Mouse (Mus musculus) forebrain, embryonic 16.5 days (tissue): Measurements from ENCODE around the gene Rab11fip5. TPM values are rescaled to one million over a fixed set of nuclear protein-coding genes. Genes with fewer than 3 reads are reported as not detected.

ENCODE experiments used
- ATAC-seq: fragments of 200-750 bp; cut with Nextera tagmentation; 2 replicates; pipeline ENCODE4 v1.8.0; 2017; ENCODE audit warnings: mild to moderate bottlenecking, moderate library complexity
- H3K27ac ChIP-seq: fragments of 300-500 bp; sonication (generic); 2 replicates; pipeline ENCODE4 v1.5.1; 2014; ENCODE audit warnings: low read length, control low read depth
- H3K27me3 ChIP-seq: fragments of 300-500 bp; sonication (generic); replicated peaks from 2 replicates; pipeline ENCODE4 v1.6.1; 2014; ENCODE audit warnings: low read length; ENCODE audit not compliant: control insufficient read depth, insufficient read depth
- H3K36me3 ChIP-seq: fragments of 300-500 bp; sonication (generic); 2 replicates; pipeline ENCODE4 v1.6.1; 2014; ENCODE audit not compliant: control insufficient read depth, insufficient read depth
- H3K4me1 ChIP-seq: fragments of 300-500 bp; sonication (generic); replicated peaks from 2 replicates; pipeline ENCODE4 v1.6.1; 2014; ENCODE audit warnings: low read length; ENCODE audit not compliant: control insufficient read depth, insufficient read depth
- H3K4me2 ChIP-seq: fragments of 300-500 bp; sonication (generic); 2 replicates; pipeline ENCODE4 v1.6.1; 2014; ENCODE audit warnings: mild to moderate bottlenecking, low read length, control low read depth
- H3K4me3 ChIP-seq: fragments of 300-500 bp; sonication (generic); replicated peaks from 2 replicates; pipeline ENCODE4 v1.5.1; 2014; ENCODE audit warnings: mild to moderate bottlenecking, low read length, control low read depth
- H3K9ac ChIP-seq: fragments of 300-500 bp; sonication (generic); replicated peaks from 2 replicates; pipeline ENCODE4 v1.6.1; 2014; ENCODE audit warnings: low read depth, low read length, control low read depth
- H3K9me3 ChIP-seq: fragments of 300-500 bp; sonication (generic); 2 replicates; pipeline ENCODE4 v1.6.1; 2016; ENCODE audit warnings: low read length; ENCODE audit not compliant: control insufficient read depth
- WGBS: fragments of 180-500 bp; shearing (Covaris S2); extraction: QIAGEN DNeasy Blood & Tissue Kit; methylation state at CpG from one replicate; pipeline ENCODE4 v1.1.7; 2014; 5-methylcytosine and 5-hydroxymethylcytosine counted together
- polyA plus RNA-seq: library from polyadenylated mRNA; unstranded; fragments of >200 nt; fragmentation: Nextera tagmentation; extraction: Ambion mirVana; gene quantifications from 2 replicates; pipeline ENCODE4 v1.2.1, GENCODE M21; 2015

The Rab11fip5 gene
- polyA plus RNA-seq, 1 experiment from 2014 or later = 19.3 TPM

DNA sequence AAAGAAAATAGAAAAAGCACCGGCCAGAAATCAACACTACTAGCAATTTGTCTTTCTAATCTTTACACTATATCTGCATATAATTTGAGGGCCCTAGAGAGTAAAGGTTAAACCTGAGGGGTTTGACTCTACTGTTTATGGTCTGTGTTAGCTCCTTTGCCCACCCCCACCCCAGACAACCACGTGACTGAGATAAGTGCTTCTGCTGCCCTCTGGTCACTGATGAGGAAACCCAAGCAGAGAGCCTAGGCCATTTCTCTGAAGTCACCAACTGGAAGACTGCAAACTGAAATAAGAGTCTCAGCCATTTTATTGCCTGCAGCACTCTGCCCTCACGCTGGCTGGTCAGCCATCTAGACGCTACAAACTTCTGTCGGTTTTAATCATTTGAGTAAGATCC, 3.4 kb upstream of the Rab11fip5 start:
- Histone ChIP-seq H3K9ac (no peak overlapping the region), H3K4me3 (no peak overlapping the region), H3K36me3 (no peaks in the 10 kb centered on the region), H3K27me3 (no peaks in the 10 kb centered on the region), H3K9me3 (no peaks in the 10 kb centered on the region), H3K27ac (no peak overlapping the region), H3K4me1 (peaks cover 13% of the 10 kb centered on the region), H3K4me2 (no peak overlapping the region)
- no peak for ATAC-seq
- 63% methylated on average over 5 of the region's 5 CpGs for WGBS

DNA sequence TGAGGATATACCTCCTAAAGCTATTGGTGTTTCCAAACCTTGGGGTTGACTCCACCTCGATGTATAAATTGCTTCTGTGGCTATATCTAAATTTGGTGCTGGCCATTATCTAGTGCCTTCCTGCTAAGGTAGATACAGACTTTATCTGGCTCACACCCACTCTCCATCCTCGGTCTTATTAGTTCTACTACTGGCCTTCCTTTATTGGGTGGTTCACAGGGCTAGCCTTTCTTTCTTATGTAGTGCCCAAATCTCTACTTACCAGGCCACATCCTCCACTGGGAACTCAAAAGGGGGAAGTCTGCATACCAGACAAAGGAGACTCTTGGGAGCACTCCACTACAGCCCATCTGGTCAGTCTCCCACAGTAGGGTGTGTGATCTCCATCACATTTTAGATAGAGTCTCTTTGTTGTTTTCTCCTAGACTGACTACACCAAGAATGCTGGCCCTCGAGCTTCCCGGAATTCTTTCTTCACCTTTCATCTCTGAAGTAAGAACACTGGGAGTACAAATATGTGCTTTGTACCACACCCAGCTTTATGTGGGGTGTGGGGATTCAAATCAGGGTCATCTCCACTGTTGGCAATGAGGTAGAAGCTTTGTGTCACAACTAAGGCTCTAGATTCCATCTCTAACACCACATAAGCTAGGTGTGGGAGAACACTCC, 2.8 kb upstream of the Rab11fip5 start:
- 81% methylated on average over 4 of the region's 4 CpGs for WGBS
- H3K4me2 ChIP-seq = no peak overlapping the region

GRCm38 (mm10) chr6:85374734-85375114, 290 bp upstream of the Rab11fip5 start:
- H3K4me2 ChIP-seq = peak overlapping the region; percentile 66
- H3K4me3 ChIP-seq = peak overlapping the region; percentile 76
- H3K9ac ChIP-seq = peak overlapping the region; percentile 56
- no peaks in the 10 kb centered on the region for H3K36me3 ChIP-seq
- peak; percentile 98 for ATAC-seq
- H3K27ac ChIP-seq = peak overlapping the region; percentile 71; the same call in 1 of the 2 replicates
- no peaks in the 10 kb centered on the region for H3K9me3 ChIP-seq
- H3K27me3 ChIP-seq = no peaks in the 10 kb centered on the region
- H3K4me1 ChIP-seq = peaks cover 21% of the 10 kb centered on the region
- WGBS = 0% methylated on average over 19 of the region's 19 CpGs

More for the DNA sequence above, 2.8 kb upstream of the Rab11fip5 start:
- Histone ChIP-seq H3K9me3 (no peaks in the 10 kb centered on the region), H3K9ac (no peak overlapping the region), H3K36me3 (no peaks in the 10 kb centered on the region), H3K4me3 (no peak overlapping the region), H3K27me3 (no peaks in the 10 kb centered on the region), H3K4me1 (peaks cover 20% of the 10 kb centered on the region), H3K27ac (no peak overlapping the region)
- ATAC-seq = no peak

DNA sequence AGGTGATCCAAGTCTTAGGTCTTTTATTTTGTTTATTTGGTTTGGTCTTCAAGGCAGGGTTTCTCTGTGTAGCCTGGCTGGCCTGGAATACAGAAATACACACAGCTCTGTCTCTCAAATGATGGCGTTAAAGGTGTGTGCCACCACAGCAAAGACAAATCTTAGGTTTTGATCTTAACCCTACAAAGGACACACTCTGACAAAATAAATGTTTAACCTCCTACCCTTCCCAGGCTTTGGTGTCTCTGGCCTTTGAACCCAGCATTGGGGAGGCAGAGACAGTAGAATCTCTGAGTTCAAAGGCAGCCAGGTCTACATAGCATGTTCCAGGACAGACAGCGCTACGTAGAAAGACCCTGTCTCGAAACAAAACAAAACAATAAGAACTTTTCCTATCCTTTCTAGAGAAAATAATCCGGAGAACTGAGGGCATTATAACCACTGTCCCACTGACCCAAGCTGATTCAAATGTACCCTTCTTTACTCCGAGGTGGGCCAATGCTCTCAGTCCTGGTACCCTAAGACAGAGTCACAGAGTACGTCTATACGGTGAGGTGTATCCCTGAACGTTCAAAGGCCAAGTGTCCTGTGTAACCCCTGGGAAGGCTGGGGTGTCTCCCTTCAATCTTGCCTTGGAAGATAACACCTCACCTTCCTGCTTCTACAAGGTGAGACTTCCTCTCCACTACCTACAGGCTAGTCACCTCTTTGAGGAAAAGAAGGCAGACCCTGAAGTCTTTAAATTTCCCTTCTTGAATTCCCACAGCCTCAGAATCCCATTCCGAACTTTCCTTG, 1.2 kb downstream of the Rab11fip5 start:
- Histone ChIP-seq H3K9me3 (no peaks in the 10 kb centered on the region), H3K27ac (no peak overlapping the region), H3K27me3 (no peaks in the 10 kb centered on the region), H3K9ac (peak overlapping the region; percentile 89), H3K4me1 (peaks cover 26% of the 10 kb centered on the region), H3K4me2 (peak overlapping the region; percentile 75), H3K36me3 (no peaks in the 10 kb centered on the region), H3K4me3 (peak overlapping the region; percentile 76)
- no peak for ATAC-seq
- WGBS = 85% methylated on average over 10 of the region's 10 CpGs

GRCm38 (mm10) chr6:85372496-85372895, 1.9 kb downstream of the Rab11fip5 start:
- Histone ChIP-seq H3K9ac (no peak overlapping the region), H3K27ac (no peak overlapping the region), H3K36me3 (no peaks in the 10 kb centered on the region), H3K4me1 (peaks cover 26% of the 10 kb centered on the region), H3K4me3 (no peak overlapping the region), H3K27me3 (no peaks in the 10 kb centered on the region), H3K9me3 (no peaks in the 10 kb centered on the region), H3K4me2 (peak overlapping the region; percentile 75)
- ATAC-seq = no peak
- 78% methylated on average over 2 of the region's 2 CpGs for WGBS

- Histone ChIP-seq H3K27me3 (no peaks in the 10 kb centered on the region), H3K4me2 (peak overlapping the region; percentile 75), H3K4me1 (peaks cover 26% of the 10 kb centered on the region), H3K9me3 (no peaks in the 10 kb centered on the region), H3K4me3 (no peak overlapping the region), H3K36me3 (no peaks in the 10 kb centered on the region), H3K27ac (no peak overlapping the region), H3K9ac (no peak overlapping the region)
- 80% methylated on average over 6 of the region's 6 CpGs for WGBS
- ATAC-seq = no peak
Measured at GRCm38 (mm10) chr6:85371859-85372405, 2.5 kb downstream of the Rab11fip5 start.

DNA sequence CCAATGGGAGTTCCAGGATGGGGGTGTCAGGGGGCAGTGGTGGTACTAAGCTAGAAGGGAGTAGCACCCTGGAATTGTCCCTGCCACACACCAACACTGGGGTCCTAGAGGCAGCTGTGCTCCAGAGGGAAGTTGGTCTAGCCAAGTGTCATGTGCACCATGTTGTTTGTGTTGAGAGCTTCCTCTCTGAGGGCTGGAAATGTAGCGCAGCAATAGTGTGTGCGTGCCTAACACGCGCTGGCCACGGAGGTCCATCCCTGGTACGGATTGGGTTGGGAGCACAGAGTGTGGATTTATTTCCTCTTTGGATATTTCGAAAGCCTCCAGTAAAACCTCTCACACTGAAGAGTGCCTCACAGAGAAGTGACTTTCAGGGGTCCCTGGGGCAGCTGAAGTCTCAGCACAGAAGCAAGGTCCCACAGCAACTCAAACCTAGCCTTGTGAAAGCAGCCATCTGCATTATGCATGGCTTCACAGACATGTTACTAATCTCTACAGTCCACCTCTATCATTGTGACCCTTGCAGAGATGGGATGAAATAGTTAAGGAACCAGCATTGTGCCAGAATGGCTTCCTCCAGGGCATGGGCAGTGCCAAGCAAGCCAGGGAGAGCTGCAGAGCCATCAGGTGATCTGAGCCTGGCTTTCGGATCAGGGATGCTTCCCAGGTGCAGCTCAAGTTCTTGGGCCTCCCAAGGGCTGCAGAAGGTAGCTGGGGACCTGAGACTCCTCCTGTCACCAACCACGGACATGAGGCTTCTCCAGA, 3.6 kb downstream of the Rab11fip5 start:
- H3K4me3 ChIP-seq = no peak overlapping the region
- H3K9me3 ChIP-seq = no peaks in the 10 kb centered on the region
- no peak overlapping the region for H3K9ac ChIP-seq
- no peaks in the 10 kb centered on the region for H3K27me3 ChIP-seq
- H3K4me1 ChIP-seq = peaks cover 32% of the 10 kb centered on the region
- H3K36me3 ChIP-seq = no peaks in the 10 kb centered on the region
- no peak overlapping the region for H3K4me2 ChIP-seq
- 91% methylated on average over 9 of the region's 9 CpGs for WGBS
- no peak overlapping the region for H3K27ac ChIP-seq
- ATAC-seq = no peak

GRCm38 (mm10) chr6:85370041-85370440, 4.4 kb downstream of the Rab11fip5 start:
- peaks cover 32% of the 10 kb centered on the region for H3K4me1 ChIP-seq
- H3K27me3 ChIP-seq = no peaks in the 10 kb centered on the region
- no peaks in the 10 kb centered on the region for H3K9me3 ChIP-seq
- H3K9ac ChIP-seq = no peak overlapping the region
- no peak for ATAC-seq
- H3K36me3 ChIP-seq = no peaks in the 10 kb centered on the region
- no peak overlapping the region for H3K4me2 ChIP-seq
- H3K27ac ChIP-seq = no peak overlapping the region
- WGBS = 89% methylated on average over 5 of the region's 5 CpGs
- no peak overlapping the region for H3K4me3 ChIP-seq
